Mouse (Mus musculus): Measurements from ENCODE around the gene B2m. TPM values are rescaled to one million over a fixed set of nuclear protein-coding genes. Genes with fewer than 3 reads are reported as not detected.

B2m gene
- polyA plus RNA-seq, 1 experiment from 2014 or later = 72.7 TPM

DNA sequence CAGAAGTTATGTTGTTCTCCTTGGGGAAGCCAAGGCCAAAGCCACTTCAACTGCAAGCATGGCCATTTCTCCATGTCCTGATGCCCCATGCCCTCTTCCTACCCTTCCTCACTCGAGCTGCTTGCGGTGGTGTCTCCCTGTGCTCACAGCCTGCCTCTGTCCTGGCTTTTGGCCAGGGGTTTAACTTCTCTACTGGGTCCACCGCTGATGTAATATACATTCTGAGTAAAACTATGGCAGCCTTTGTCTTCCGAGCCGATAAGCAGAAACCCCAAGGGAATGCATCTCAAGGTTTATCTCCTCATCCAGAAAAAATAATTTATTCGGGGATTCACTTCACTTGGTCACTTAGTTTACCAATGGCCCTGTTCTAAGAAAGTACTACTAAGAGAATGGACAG, 799 bp upstream of the B2m start:
- no peaks in the 10 kb centered on the region; the same call in 1 of the 2 replicates for H3K27me3 ChIP-seq (ENCODE audit: control insufficient read depth, insufficient read depth, low read depth, low read length)
- H3K9me3 ChIP-seq (replicated peaks; ENCODE audit: control insufficient read depth, low read length, poor library complexity, severe bottlenecking) = no peaks in the 10 kb centered on the region
- ATAC-seq = no peak
- no peak overlapping the region for H3K9ac ChIP-seq (ENCODE audit: low read depth, low read length)
- no peak overlapping the region for H3K4me3 ChIP-seq (ENCODE audit: low read depth, low read length)
- H3K27ac ChIP-seq (ENCODE audit: low read length) = no peak overlapping the region
- H3K36me3 ChIP-seq (ENCODE audit: control insufficient read depth, insufficient read depth, low read length) = no peaks in the 10 kb centered on the region
- no peak overlapping the region for H3K4me2 ChIP-seq (ENCODE audit: low read length)
- WGBS = 63% methylated on average over 6 of the region's 6 CpGs
- peaks cover 4% of the 10 kb centered on the region for H3K4me1 ChIP-seq (ENCODE audit: control insufficient read depth, insufficient read depth, low read length)

GRCm38 (mm10) chr2:122148242-122148917, 894 bp downstream of the B2m start:
- ATAC-seq = no peak
- WGBS = 37% methylated on average over 18 of the region's 18 CpGs
- Histone ChIP-seq H3K4me1 (ENCODE audit: control insufficient read depth, insufficient read depth, low read length) (peaks cover 4% of the 10 kb centered on the region), H3K4me3 (ENCODE audit: low read depth, low read length) (peak overlapping the region; percentile 68), H3K4me2 (ENCODE audit: low read length) (peak overlapping the region; percentile 85), H3K27ac (ENCODE audit: low read length) (no peak overlapping the region), H3K9me3 (replicated peaks; ENCODE audit: control insufficient read depth, low read length, poor library complexity, severe bottlenecking) (no peaks in the 10 kb centered on the region), H3K36me3 (ENCODE audit: control insufficient read depth, insufficient read depth, low read length) (no peaks in the 10 kb centered on the region), H3K27me3 (ENCODE audit: control insufficient read depth, insufficient read depth, low read depth, low read length) (no peaks in the 10 kb centered on the region; the same call in 1 of the 2 replicates), H3K9ac (ENCODE audit: low read depth, low read length) (peak overlapping the region; percentile 76)

GRCm38 (mm10) chr2:122149316-122149715, 1.8 kb downstream of the B2m start:
- no peaks in the 10 kb centered on the region for H3K9me3 ChIP-seq (replicated peaks; ENCODE audit: control insufficient read depth, low read length, poor library complexity, severe bottlenecking)
- H3K4me3 ChIP-seq (ENCODE audit: low read depth, low read length) = no peak overlapping the region
- no peak overlapping the region for H3K27ac ChIP-seq (ENCODE audit: low read length)
- H3K4me2 ChIP-seq (ENCODE audit: low read length) = no peak overlapping the region
- no peak for ATAC-seq
- peaks cover 4% of the 10 kb centered on the region for H3K4me1 ChIP-seq (ENCODE audit: control insufficient read depth, insufficient read depth, low read length)
- H3K36me3 ChIP-seq (ENCODE audit: control insufficient read depth, insufficient read depth, low read length) = 0 out of 2 replicates have a peak, but pooled peaks cover under 1% of the 10 kb centered on the region
- H3K9ac ChIP-seq (ENCODE audit: low read depth, low read length) = no peak overlapping the region
- H3K27me3 ChIP-seq (ENCODE audit: control insufficient read depth, insufficient read depth, low read depth, low read length) = no peaks in the 10 kb centered on the region; the same call in 1 of the 2 replicates
- WGBS = 94% methylated on average over 6 of the region's 6 CpGs

GRCm38 (mm10) chr2:122149716-122150115, 2.2 kb downstream of the B2m start:
- H3K27ac ChIP-seq (ENCODE audit: low read length) = no peak overlapping the region
- no peak overlapping the region for H3K9ac ChIP-seq (ENCODE audit: low read depth, low read length)
- 0 out of 2 replicates have a peak, but pooled peaks cover 2% of the 10 kb centered on the region for H3K36me3 ChIP-seq (ENCODE audit: control insufficient read depth, insufficient read depth, low read length)
- ATAC-seq = no peak
- no peak overlapping the region for H3K4me2 ChIP-seq (ENCODE audit: low read length)
- H3K4me1 ChIP-seq (ENCODE audit: control insufficient read depth, insufficient read depth, low read length) = peaks cover 4% of the 10 kb centered on the region
- no peak overlapping the region for H3K4me3 ChIP-seq (ENCODE audit: low read depth, low read length)
- 84% methylated on average over 3 of the region's 3 CpGs for WGBS
- H3K9me3 ChIP-seq (replicated peaks; ENCODE audit: control insufficient read depth, low read length, poor library complexity, severe bottlenecking) = no peaks in the 10 kb centered on the region
- no peaks in the 10 kb centered on the region; the same call in 1 of the 2 replicates for H3K27me3 ChIP-seq (ENCODE audit: control insufficient read depth, insufficient read depth, low read depth, low read length)

- H3K27me3 ChIP-seq (ENCODE audit: control insufficient read depth, insufficient read depth, low read depth, low read length) = no peaks in the 10 kb centered on the region; the same call in 1 of the 2 replicates
- no peak overlapping the region for H3K27ac ChIP-seq (ENCODE audit: low read length)
- H3K9ac ChIP-seq (ENCODE audit: low read depth, low read length) = no peak overlapping the region
- H3K4me2 ChIP-seq (ENCODE audit: low read length) = no peak overlapping the region
- 90% methylated on average over 1 of the region's 1 CpGs for WGBS
- ATAC-seq = no peak
- H3K4me3 ChIP-seq (ENCODE audit: low read depth, low read length) = no peak overlapping the region
- 0 out of 2 replicates have a peak, but pooled peaks cover 2% of the 10 kb centered on the region for H3K36me3 ChIP-seq (ENCODE audit: control insufficient read depth, insufficient read depth, low read length)
- H3K9me3 ChIP-seq (replicated peaks; ENCODE audit: control insufficient read depth, low read length, poor library complexity, severe bottlenecking) = no peaks in the 10 kb centered on the region
- H3K4me1 ChIP-seq (ENCODE audit: control insufficient read depth, insufficient read depth, low read length) = peaks cover 4% of the 10 kb centered on the region
These were observed 3.7 kb downstream of the B2m start for GRCm38 (mm10) chr2:122151221-122151620.

DNA sequence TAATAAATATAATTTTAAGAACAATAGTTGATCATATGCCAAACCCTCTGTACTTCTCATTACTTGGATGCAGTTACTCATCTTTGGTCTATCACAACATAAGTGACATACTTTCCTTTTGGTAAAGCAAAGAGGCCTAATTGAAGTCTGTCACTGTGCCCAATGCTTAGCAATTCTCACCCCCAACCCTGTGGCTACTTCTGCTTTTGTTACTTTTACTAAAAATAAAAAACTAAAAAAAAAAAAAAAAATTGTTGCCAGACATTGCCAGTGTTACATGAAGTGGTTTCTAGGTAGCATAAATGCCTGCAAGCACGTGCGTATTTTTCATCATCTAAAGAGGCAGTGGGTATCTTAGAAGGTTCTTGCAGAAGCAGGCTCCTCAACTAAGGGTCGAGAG, 5.4 kb downstream of the B2m start:
- H3K4me2 ChIP-seq (ENCODE audit: low read length) = no peak overlapping the region
- H3K4me1 ChIP-seq (ENCODE audit: control insufficient read depth, insufficient read depth, low read length) = no peaks in the 10 kb centered on the region
- H3K36me3 ChIP-seq (ENCODE audit: control insufficient read depth, insufficient read depth, low read length) = 0 out of 2 replicates have a peak, but pooled peaks cover 2% of the 10 kb centered on the region
- ATAC-seq = no peak
- H3K9me3 ChIP-seq (replicated peaks; ENCODE audit: control insufficient read depth, low read length, poor library complexity, severe bottlenecking) = no peaks in the 10 kb centered on the region
- no peak overlapping the region for H3K9ac ChIP-seq (ENCODE audit: low read depth, low read length)
- H3K27me3 ChIP-seq (ENCODE audit: control insufficient read depth, insufficient read depth, low read depth, low read length) = no peaks in the 10 kb centered on the region; the same call in 1 of the 2 replicates
- H3K27ac ChIP-seq (ENCODE audit: low read length) = no peak overlapping the region
- no peak overlapping the region for H3K4me3 ChIP-seq (ENCODE audit: low read depth, low read length)
- 87% methylated on average over 3 of the region's 3 CpGs for WGBS

DNA sequence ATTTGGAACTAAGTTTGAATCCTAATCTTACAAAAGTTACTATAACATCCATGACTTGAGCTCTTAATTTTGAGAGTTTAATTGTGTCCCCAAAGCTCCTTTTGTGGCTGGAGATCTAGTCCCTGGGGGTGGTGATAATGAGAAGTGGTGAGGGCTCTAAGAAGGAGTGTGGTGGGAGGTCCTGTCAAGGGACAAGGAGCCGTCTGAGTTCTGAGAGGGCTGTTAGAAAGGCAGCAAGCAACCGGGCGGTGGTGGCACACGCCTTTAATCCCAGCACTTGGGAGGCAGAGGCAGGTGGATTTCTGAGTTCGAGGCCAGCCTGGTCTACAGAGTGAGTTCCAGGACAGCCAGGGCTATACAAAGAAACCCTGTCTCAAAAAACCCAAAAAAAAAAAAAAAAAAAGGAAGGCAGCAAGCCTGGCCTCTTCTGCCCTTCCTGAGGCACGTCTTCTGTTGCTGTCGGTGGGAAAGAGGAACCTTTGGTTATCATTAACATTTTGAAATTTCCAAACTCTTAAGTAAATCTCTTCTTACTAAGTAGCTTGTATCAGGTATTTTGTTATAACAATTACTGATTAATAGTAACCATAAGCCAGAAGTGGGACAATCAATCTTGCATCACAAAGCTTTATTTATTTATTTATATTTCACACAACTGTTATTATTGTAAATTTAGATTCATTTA, 6.3 kb downstream of the B2m start:
- Histone ChIP-seq H3K9me3 (replicated peaks; ENCODE audit: control insufficient read depth, low read length, poor library complexity, severe bottlenecking) (no peaks in the 10 kb centered on the region), H3K27me3 (ENCODE audit: control insufficient read depth, insufficient read depth, low read depth, low read length) (no peaks in the 10 kb centered on the region; the same call in 1 of the 2 replicates), H3K4me3 (ENCODE audit: low read depth, low read length) (no peak overlapping the region), H3K27ac (ENCODE audit: low read length) (no peak overlapping the region), H3K4me1 (ENCODE audit: control insufficient read depth, insufficient read depth, low read length) (no peaks in the 10 kb centered on the region), H3K9ac (ENCODE audit: low read depth, low read length) (no peak overlapping the region), H3K4me2 (ENCODE audit: low read length) (no peak overlapping the region), H3K36me3 (ENCODE audit: control insufficient read depth, insufficient read depth, low read length) (0 out of 2 replicates have a peak, but pooled peaks cover 2% of the 10 kb centered on the region)
- 79% methylated on average over 6 of the region's 7 CpGs for WGBS
- ATAC-seq = no peak

DNA sequence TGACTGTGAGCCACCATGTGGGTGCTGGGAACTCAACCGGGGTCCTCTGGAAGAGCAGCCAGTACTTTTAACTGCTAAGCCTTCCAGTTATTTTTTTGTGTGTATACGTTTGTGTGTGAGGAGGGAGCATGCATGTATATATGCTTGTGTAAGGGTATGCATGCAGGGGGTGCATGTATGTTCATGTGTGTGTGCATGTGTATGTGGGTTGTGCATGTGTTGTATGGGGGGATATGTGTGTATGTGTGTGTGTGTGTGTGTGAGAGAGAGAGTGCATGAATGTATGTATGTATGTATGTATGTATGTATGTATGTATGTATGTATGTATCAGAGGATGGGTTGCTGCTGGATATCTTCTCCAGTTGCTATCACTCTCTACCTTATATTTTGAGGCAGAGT, 7.0 kb downstream of the B2m start:
- Histone ChIP-seq H3K9me3 (replicated peaks; ENCODE audit: control insufficient read depth, low read length, poor library complexity, severe bottlenecking) (no peaks in the 10 kb centered on the region), H3K27me3 (ENCODE audit: control insufficient read depth, insufficient read depth, low read depth, low read length) (no peaks in the 10 kb centered on the region), H3K4me1 (ENCODE audit: control insufficient read depth, insufficient read depth, low read length) (no peaks in the 10 kb centered on the region), H3K9ac (ENCODE audit: low read depth, low read length) (no peak overlapping the region), H3K27ac (ENCODE audit: low read length) (no peak overlapping the region), H3K36me3 (ENCODE audit: control insufficient read depth, insufficient read depth, low read length) (0 out of 2 replicates have a peak, but pooled peaks cover 2% of the 10 kb centered on the region), H3K4me2 (ENCODE audit: low read length) (no peak overlapping the region), H3K4me3 (ENCODE audit: low read depth, low read length) (no peak overlapping the region)
- WGBS = 93% methylated on average over 2 of the region's 2 CpGs
- ATAC-seq = no peak

DNA sequence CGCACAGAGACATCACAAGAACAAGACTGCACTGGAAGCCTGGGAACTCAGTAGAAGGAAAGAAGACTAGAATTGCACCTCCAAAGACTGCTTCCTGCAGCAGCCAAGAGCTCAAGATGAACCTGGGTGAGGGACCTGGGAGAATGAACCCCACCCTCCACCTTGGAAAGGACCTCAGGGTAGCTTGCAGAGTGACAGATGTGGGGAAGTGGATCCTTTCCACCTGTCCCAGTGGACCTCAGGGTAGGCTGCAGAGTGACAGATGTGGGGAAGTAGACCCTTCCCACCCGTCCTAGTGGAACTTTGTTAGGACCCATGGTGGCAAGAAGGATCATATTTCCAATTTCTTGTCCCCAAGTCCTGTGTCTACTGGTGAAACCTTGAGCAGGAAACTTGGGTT, 7.8 kb downstream of the B2m start:
- ATAC-seq = no peak
- Histone ChIP-seq H3K4me3 (ENCODE audit: low read depth, low read length) (no peak overlapping the region), H3K9ac (ENCODE audit: low read depth, low read length) (no peak overlapping the region), H3K4me2 (ENCODE audit: low read length) (no peak overlapping the region), H3K4me1 (ENCODE audit: control insufficient read depth, insufficient read depth, low read length) (no peaks in the 10 kb centered on the region), H3K9me3 (replicated peaks; ENCODE audit: control insufficient read depth, low read length, poor library complexity, severe bottlenecking) (no peaks in the 10 kb centered on the region), H3K36me3 (ENCODE audit: control insufficient read depth, insufficient read depth, low read length) (0 out of 2 replicates have a peak, but pooled peaks cover 2% of the 10 kb centered on the region), H3K27me3 (ENCODE audit: control insufficient read depth, insufficient read depth, low read depth, low read length) (no peaks in the 10 kb centered on the region), H3K27ac (ENCODE audit: low read length) (no peak overlapping the region)
- 79% methylated on average over 2 of the region's 2 CpGs for WGBS

Data from midbrain, embryonic 16.5 days (tissue).